Mouse (Mus musculus) spleen, adult 2 months (tissue): ENCODE data around the gene Appl1.

ENCODE experiments used
- CTCF ChIP-seq: fragments of 200-500 bp; IDR thresholded peaks from 2 replicates; pipeline ENCODE4 v1.5.1; 2011; ENCODE audit warnings: mild to moderate bottlenecking, inconsistent platforms; ENCODE audit not compliant: insufficient read depth, insufficient read length, insufficient replicate concordance; ENCODE audit errors: extremely low read depth
- POLR2A ChIP-seq: fragments of 200-500 bp; IDR thresholded peaks from 2 replicates; pipeline ENCODE4 v1.6.1; 2011; ENCODE audit warnings: low read depth, low read length, inconsistent platforms

DNA sequence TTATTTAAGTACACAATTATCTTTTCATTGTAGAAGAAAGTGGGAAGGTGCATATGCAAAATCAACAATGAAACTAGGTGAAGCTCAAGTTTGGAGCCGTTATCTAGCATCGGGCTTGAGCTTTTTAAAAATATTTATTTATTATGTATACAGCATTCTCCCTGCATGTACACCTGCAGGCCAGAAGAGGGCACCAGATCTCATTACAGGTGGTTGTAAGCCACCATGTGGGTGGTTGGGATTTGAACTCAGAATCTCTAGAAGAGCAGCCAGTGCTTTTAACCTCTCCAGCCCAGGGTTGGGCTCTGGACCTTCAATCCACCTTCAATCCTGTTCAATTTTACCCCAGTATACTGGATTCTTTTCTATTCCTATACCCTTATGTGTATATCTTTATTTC is 17.7 kb upstream of the Appl1 start:
- TF ChIP-seq CTCF (peak; percentile 20; the same call in 1 of the 2 replicates), POLR2A (no peak)
